Mouse (Mus musculus) T-helper 17 cell (primary cell): ENCODE data around the gene Acot7.

Experiments
- in situ Hi-C, 2 experiments: fragments of 300-600 bp; cut with MboI, MseI; formaldehyde crosslinking; loops; 1 replicate in 1 of 2; 2 replicates in 1 of 2; pipeline ENCODE4 v1.15.1; 2025; ENCODE audit warnings: high pct_unique_total_duplicates in 2 of 2

The Acot7 gene

GRCm38 (mm10) chr4:152313934-152314333, 136.0 kb downstream of the Acot7 start:
- in situ Hi-C loops = loop anchor here in 1 of 2 experiments (10.0 kb wide), 1 partner anchor 1651 kb away; no protein-coding TSS in a partner anchor

- in situ Hi-C loops = loop anchor here in 1 of 2 experiments (10.0 kb wide), 1 partner anchor 1649 kb away; no protein-coding TSS in a partner anchor
These were observed 137.7 kb downstream of the Acot7 start for GRCm38 (mm10) chr4:152315498-152316213.

DNA sequence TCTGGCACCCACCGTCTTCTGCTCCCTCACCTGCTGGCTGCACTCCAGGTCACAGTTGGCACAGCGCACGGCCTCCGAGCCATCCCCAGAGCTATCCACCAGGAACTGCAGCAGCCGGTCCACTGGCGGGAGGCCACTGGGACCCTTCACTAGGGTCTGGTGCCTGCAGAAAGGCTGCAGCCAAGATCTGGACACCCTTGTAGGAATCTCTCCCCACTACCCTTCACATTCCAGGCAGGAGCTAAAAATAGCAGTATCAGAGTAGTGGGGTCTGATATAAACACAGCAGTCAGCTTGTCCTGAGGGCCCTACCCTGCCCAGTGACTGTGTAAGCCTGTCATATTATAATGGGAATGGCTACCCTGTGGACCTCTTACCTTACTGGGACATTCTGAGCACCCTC, 139.7 kb downstream of the Acot7 start:
- in situ Hi-C loops = loop anchor here in 1 of 2 experiments (10.0 kb wide), 1 partner anchor 1647 kb away; no protein-coding TSS in a partner anchor

DNA sequence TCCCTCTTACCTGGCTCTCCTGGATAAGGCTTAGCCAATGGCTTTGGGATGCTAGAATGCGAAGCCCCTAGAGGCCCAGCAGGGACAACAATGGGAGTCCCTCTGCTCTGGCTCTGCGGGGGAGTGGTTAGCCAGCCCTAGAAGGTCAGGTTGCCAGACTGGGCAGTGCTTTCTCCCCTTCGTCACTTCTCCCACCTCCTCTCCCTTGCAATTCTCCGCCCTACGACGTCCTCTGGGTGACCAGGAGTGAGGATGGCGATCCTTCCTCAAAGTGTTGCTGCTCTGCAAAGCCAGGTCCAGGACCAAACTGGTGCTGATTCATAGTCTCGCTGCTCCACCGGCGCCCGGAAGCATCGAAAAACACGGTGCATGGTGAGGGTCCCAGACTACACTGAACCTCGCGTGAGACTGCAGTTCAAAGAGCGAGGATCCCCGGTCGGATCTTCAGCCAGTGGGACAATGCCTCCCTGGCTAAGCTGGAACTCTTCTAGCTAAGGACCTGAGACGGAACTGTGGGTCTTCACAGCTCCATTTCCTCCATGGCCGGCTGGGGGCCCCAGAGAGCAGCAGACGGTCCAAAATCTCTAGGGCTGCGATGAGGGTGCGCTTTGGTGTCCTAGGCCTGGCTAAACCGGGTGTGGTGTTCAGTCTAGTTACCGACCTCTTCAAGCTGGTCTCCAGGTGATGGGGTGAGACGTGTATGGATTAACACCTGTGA, 140.7 kb downstream of the Acot7 start, which contains the start of gene Rnf207:
Gene Rnf207, minus strand, starts transcription at position 477 of the 718 bp plus-strand sequence.
- in situ Hi-C loops = loop anchor here in 1 of 2 experiments (10.0 kb wide), 1 partner anchor 1646 kb away; no protein-coding TSS in a partner anchor
